Mouse (Mus musculus): ENCODE data around the gene Oxsr1.
"Not testable (repeated sequence)": the region's sequence is repeated elsewhere in the genome, so short reads cannot be mapped to it uniquely, and the experiment has no call there.

The Oxsr1 gene

DNA sequence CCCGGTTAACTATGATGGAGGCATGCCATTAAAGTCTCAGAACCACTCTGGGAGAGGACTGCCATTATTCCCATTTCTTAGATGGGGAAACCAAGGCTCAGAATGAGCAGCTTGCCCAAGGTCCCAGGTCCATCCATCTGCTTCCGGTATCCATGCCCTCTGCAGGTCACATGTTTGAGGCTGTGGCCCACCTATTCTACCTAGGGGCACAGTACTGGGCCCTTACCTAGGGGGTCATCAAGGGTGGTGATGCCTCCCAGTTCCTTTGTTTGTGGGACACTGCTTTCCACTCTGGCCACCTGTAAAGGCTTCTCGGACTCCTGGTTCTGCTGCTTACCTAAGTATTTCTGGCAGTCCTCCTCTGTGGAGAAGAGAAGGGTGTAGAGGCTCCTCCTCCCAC lies 16.1 kb upstream of the Oxsr1 start:
- no peak for DNase-seq (ENCODE audit: low read depth, low spot score)

DNA sequence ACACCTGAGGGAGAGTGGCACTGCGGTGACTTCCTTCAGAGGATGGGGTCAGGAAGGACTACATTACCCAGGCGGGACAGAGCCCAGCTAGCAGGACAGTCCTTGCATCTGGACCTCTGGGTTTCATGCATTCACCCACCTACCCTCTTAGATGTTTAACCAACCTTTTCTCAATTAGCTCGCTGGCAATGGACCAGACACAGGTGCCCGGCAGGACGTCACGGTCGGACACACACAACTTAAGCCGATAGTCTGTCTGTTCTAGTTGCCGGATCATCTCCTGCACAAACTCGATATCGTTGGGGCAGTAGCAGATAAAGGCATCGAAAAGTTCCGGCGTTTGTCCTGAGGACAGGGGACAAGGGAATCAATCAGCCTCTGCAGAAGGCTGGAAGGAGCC lies 15.6 kb upstream of the Oxsr1 start:
- DNase-seq (ENCODE audit: low read depth, low spot score), result no peak

DNA sequence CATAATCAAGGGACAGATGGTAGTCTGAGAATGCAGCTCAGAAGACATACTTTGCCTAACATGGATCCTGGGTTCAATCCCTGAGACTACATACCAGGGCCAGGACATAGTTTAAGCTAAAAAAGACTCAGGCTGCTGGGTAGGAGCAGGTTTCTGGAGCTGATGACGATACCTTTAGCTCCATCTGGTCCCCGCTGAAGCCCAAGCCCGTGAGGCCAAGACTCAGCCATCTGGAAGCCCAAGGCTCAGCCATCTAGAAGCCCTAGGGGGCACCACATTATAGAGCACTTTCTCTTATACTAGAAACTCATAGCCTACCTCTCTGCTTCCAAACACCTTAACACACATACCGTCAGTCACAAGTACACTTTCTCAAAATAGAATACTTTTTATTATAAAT lies 13.3 kb upstream of the Oxsr1 start:
- no peak for DNase-seq (ENCODE audit: low read depth, low spot score)

DNA sequence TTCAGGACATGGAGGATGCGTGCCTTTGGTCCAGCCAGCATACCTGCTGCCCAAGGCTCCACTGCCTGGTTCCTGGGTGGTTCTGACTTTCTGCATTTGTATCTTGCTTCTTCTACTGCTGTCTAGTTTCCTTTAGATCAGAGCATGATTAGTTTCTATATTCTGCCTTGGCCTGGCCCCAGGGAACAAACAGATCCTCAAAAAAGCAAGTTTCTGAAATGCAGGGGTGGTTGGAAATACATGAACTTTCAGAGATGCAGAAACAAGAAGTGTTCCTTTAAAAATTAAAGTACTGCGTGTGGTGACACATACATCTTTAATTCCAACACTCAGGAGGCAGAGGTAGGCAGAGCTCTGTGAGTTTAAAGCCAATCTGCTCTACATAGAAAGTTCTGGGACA lies 12.6 kb upstream of the Oxsr1 start:
- DNase-seq (ENCODE audit: low read depth, low spot score), result no peak

DNA sequence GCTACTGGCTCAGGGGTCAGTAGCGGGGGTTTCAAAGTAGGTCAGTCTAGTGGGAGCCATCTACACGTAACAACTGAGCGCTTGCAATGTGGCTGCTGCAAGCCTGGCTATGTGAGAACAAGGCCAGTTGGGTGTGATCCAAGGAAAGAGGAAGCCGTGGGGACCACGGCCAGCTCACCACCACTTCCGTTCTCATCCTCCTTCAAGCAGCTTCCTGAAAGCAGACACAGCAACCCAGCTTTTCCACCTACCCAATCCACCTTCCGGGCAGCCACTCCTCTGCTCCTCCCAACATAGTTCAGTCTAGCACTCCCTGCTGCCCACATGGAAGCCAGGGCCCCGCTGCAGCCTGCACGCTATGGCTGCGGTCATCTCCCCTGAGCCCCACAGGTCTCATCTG lies 12.1 kb upstream of the Oxsr1 start:
- no peak for DNase-seq (ENCODE audit: low read depth, low spot score)

DNA sequence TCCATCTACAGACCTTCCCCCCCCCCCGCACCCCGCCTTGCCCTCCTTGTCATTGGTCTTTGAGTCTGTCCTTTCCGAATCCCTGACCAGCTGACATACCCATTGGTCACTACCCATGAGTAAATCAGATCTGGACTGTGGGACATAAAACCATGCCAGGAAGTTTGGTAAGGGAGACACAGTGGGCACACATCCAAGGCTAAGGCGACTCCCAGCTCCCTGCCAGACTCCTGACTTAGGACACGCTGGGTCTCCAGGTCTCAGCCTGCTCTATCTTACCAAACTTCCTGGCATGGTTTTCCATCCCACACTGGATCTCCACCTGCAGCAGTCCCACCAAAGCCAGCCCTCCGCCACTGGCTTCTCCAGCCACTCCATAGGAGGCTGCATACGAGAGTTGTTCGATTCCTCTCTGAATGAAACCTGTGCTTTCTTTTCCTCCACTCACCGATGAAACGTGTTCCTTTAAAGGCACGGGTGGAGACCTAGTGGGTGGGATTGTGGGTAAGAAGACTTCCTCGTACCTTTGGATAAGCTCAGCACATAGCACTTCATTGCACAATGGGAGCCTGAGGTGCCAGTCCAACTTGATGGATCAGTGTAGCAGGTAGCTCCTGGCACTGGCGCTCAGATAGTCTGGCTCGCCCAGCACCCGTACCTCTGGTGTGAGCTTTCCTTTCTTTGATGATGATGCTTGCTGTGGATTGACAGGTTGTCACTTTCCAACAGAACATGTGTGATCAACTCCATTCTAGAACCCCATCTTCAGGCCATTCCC lies 8.1 kb upstream of the Oxsr1 start:
- DNase-seq (ENCODE audit: low read depth, low spot score), result no peak

DNA sequence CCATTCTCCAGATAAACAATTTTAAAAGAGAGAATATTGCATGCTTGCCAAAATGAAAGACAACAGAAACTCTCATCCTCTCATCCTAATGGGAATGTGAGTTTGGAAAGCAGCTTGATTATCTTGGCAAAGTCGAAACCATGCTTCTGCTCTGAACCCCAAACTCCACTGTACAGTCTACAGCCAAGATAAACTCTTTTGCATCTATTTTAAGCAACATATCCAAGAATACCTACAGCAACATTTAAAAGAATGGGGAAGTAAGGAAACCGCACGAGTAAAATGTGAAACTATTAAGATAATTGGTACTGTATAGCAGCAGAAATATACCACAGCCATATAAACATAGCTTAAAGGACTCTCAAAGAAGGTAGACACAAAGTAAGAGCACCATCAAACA lies 6.3 kb upstream of the Oxsr1 start:
- no peak for DNase-seq (ENCODE audit: low read depth, low spot score)

DNA sequence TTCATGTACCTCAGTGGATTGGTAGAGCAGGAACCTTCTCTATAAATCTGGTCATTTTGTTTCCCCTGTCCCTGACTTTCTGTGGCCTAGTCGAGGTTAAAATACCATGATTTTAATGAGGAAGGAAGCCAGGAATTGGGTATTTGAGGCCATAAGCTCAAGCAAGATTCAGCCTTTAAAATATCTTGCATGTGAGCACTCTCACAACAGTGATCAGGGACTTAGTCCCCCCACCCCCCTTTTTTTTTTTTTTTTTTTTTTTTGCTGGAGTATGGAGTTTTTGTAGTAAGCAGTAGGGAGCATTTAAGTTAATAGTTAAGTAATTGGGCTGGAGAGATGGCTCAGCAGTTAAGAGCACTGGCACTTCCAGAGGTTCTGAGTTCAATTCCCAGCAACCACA lies 1.9 kb upstream of the Oxsr1 start:
- no peak for DNase-seq (ENCODE audit: low read depth, low spot score)

DNA sequence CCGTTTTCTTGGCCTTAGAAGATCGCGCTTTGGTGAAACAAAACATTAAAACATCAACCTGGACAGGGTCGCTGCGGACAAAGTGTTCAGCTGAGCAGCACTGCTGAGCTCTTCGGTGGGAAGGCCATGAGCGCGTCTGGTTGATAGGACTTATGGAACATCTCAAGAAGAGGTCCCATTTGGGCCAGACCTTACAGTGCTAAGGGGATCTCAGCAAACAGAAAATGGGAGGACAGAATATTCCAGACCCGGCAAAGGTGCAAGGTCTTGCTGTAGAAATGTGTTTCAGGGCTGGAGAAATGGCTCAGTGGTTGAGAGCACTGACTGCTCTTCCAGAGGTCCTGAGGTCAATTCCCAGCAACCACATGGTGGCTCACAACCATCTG lies 1.0 kb upstream of the Oxsr1 start:
- no peak for DNase-seq (ENCODE audit: low read depth, low spot score)

DNA sequence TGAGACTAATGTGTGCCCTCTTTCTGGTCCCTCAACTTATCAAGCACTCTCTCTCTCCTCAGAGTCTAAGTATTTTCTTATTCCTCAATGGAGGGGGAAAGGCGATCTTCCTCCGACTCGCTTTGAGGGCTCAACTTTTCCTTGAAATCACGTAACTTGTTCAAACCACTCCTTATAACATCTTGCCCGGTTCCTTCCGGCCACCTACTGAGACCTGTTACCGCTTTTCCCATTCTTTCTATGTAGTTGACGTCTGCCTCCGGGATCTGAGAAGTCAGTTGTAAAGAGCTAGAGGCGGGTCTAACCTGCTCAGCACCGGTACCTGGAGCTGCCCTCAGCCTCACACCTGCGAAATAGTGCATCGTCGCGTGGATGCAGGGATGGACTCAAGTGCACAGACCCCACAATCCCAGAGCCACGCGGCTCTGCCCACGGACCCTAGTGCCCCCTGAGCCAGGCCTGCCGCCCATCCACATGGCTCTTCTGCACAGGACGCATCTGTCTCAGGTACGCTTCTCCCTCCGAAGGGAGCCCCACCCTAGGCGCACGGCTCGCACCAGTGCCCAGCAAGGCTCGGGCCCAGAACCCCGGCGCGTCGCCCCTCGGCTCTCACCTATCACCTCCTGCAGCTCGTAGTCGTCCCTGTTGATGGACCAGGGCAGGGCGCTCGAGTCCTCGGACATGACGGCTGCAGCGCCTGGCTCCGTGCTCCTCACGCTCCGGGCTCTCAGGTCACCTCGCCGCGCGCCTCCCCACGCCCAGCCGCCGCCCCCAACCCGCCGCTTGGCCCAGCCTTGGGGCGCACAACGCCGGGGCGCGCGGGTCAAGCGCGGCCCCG lies 616 bp downstream of the Oxsr1 start:
- DNase-seq (ENCODE audit: low read depth, low spot score), result no peak

DNA sequence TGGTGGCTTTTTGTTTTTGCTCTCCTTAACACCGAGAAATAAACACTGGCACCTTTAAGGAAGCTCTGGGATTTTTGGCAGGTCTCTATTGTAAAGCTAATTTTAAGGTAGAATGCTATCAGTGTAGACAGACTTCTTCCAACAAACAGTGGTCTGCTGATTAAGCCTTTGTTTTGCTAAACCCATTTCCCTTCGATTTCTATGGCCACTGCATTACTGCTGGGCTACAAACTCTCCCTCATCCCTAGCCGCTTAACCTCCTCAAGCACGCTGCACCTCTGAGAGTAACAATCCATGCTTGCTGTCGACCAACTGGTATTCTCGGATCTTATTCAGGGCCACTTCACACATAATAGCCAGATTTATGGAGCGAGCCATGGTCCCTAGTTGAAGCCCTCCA lies 1.3 kb downstream of the Oxsr1 start:
- DNase-seq (ENCODE audit: low read depth, low spot score), result no peak

DNA sequence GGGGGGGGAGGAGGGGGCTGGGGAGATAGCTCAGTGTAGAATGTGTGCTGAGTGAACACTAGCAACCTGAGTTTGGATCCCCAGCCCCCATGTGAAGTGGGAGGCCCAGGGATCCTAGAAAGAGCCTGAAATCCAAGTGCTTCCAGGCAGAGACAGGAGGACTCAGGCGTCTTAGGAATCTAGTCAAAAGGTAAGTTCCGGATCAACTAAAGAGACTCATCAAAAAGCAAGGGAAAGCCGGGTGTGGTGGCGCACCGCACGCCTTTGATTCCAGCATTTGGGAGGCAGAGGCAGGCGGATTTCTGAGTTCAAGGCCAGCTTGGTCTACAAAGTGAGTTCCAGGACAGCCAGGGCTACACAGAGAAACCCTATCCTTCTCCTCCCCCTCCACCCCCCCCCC lies 1.8 kb downstream of the Oxsr1 start:
- no peak for DNase-seq (ENCODE audit: low read depth, low spot score)

DNA sequence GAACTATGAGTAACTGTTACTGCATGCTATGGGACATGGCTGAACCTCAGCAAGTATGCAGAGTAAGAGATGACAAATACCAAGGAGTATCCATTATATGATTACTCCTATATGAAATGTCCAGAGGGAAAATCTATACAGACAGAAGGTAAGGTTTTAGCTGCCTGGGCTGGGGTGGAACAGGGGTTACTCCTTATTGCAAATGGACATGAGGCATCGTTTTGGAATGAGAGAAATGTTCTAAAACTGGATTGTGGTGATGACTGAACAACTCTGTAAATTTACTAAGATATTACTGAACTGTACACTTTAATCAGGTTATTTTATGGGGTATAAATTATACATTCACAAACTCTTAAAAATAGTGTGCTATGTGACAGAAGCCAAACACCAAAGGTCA lies 3.3 kb downstream of the Oxsr1 start:
- DNase-seq (ENCODE audit: low read depth, low spot score), result no peak

DNA sequence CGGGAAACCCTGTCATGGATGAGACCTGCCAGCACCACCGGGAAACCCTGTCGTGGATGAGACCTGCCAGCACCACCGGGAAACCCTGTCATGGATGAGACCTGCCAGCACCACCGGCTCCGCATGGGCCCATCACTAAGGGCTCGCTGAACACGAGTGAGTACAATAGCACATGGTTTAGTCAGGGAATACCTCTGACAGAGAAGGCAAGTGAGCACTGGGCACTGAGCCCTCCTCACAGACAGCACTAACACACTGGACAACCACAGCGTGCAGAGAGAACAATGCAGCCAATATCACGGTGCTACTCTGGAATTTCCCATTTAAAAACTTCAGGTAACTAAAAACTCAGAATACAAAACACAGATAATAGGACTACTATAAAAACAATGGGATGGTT lies 9.1 kb downstream of the Oxsr1 start:
- no peak for DNase-seq (ENCODE audit: low read depth, low spot score)

DNA sequence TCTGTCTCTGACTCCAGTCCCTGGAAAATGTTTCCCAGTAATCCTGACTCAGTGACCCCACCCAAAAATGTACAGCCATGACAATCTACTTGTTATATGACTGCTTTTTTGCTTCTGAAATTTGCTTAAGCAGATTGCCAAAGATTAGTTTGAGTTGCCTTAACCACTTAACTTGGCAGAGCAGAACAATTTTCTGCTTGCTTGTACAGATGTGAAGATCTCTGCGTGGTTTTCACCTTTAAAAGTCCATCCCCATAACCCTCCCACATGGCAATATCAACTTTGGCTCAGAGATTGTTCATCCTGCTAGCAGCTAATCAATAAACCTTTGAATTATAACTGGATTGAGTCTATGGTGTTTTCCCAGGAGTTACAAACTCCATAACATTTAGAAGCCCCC lies 13.2 kb downstream of the Oxsr1 start:
- no peak for DNase-seq (ENCODE audit: low read depth, low spot score)

DNA sequence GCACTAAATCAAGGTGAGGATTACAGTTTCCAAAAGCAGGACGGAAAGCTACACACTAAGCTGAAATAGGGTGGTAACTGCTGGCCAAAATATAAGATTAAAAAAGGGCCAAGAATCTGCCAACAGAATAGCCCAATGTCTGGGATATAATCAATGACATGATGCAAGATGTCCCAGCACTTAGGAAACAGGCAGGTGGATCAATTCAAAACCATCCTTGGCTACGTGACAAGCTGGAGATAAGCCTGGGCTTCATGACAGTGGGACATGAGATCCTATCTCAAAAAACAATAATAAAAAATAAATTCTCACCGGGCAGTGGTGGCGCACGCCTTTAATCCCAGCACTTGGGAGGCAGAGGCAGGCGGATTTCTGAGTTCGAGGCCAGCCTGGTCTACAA lies 16.4 kb downstream of the Oxsr1 start:
- DNase-seq (ENCODE audit: low read depth, low spot score), result no peak

DNA sequence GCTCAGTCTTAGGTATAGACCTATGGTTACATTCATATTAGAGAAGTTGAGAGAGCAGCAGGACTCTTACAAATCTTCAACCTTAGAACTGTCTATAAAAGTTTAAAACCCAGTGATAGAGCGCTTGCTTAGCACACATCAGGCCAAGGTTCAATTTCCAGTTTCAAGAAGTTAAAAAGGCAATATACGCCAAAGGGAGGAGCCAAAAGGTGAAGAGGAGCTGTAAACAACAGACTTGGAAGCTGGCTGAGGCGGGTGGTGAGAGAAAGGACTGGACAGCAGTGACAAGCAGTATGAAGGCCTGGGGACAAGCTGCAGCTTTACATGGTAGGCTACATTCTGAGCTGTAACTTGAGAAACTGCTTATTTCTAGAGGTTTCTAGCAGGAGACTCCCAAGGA lies 23.7 kb downstream of the Oxsr1 start:
- no peak for DNase-seq (ENCODE audit: low read depth, low spot score)

DNA sequence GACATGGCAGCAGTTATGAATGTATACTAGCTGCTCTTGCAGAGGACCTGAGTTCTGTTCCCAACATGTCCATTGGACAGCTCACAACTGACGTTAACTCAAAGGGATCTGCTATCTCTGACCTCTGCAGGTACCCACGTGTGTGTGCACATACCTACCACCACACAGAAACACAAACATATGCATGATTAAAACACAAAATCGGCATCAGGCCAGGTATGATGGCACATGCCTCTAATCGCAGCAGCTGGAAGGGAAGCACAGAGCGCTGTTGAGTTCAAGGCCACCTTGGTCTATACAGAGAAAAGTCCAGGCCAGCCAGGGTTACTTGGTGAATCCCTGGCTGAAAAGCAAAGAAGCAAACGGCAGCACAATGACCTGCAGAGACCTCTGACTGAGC lies 24.5 kb downstream of the Oxsr1 start:
- DNase-seq (ENCODE audit: low read depth, low spot score), result no peak

DNA sequence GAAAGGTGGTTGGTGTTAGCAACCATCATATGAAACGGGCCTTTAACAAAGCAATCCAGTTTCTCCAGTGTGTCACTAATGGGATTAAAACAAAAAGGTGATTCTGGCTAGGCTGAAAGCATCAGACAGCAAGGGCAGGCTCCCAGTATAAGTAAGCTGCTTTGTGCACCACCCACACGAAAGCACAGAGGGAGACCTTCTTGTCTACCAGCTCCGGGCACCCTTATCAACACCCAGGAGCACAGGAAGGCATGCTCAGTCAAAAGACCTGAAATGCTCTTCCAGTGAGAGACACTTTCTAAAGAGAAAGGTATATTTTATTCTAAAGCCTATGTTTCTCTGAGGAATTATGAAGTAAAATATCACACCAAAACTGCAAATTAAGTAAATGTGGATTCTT lies 31.4 kb downstream of the Oxsr1 start:
- no peak for DNase-seq (ENCODE audit: low read depth, low spot score)

DNA sequence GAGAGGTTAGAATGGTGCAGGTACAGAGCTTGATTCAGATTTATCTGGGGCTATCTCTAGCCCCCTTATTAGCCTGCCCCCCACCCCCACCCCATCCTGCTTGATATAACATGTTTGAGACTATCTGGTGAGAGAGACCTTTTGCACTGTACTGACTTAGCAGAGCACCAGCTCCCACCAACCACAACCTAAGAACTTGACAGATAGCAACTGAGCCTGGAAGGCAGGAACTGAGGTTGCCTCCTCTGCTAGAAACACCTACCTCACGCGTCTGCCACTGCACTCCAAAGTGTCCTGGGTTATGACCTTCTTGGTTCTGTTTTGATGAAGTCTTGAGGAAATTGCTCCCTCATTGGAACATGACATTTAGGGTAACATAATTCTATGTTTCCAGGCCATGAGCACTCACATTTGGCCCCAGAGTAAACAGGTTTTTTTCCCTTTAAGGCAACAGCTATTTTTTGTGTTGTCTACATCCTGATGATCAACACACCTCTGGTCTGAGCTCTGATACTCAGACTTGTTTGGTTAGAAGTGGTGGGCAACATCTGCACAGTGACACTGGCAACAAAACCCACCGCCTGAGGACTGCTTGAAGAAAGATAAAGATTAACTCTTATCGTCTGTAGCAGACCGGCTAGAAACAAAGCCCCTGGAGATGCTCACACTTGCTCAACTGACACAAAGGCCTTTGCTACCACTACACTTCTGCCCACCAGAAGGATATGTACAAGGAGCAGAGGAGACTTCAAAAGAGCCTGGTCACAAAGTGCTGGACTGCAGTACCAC lies 41.1 kb downstream of the Oxsr1 start:
- no peak for DNase-seq (ENCODE audit: low read depth, low spot score)

DNA sequence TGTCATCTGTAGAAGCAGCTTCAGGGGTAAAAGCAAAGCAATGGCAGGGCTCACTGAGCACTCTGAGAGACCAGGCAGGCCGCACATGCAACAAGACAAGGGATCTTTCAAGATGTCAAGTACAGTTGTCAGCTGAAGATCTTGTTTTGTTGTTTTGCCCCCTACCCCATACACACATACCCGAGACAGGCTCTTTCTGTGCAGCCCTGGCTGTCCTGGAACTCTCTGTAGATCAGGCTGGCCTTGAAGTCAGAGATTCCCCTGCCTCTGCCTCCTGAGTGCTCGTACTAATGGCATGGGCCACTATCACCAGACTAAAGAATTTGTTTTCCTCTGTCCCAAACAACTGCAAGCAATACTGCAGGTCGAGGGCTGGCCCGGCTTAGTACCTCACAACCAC lies 44.2 kb downstream of the Oxsr1 start:
- no peak for DNase-seq (ENCODE audit: low read depth, low spot score)

DNA sequence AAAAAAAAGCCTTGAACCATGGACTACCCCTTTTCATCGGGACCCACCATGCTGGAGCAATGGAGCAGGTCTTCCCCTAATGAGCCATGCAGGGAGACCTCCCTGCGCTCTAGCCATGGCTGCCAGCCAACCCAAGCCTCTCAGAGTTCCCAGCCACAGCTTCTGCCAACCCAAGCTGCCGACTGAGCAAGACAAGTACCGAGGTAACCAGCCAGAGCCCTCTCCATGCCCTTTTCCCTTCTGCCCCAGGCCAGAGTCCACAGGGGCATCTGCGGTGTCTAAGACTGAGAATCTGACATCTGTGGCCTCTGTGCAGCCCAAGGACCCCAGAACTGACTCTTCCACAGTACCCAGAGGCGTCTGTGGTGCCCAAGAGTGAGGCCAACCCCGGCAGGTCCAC lies 45.9 kb downstream of the Oxsr1 start:
- no peak for DNase-seq (ENCODE audit: low read depth, low spot score)

DNA sequence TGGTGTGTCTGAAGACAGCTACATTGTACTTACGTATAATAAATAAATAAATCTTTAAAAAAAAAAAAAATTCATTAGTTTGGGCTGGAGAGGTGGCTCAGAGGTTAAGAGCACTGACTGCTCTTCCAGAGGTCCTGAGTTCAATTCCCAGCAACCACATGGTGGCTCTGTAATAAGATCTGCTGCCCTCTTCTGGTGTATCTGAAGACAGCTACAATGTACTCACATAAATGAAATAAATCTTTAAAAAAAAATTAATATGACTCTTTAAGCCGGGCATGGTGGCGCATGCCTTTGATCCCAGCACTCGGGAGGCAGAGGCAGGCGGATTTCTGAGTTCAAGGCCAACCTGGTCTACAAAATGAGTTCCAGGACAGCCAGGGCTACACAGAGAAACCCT lies 47.4 kb downstream of the Oxsr1 start:
- not testable (repeated sequence) for DNase-seq (ENCODE audit: low read depth, low spot score)
